Mouse (Mus musculus) c-Kit-positive CD71-negative TER-119-negative erythroid progenitor cells, embryonic 14.5 days (primary cell): ENCODE data around the gene Gm10961.
"Not testable (repeated sequence)": the region's sequence is repeated elsewhere in the genome, so short reads cannot be mapped to it uniquely, and the experiment has no call there.

Experiments used
- DNase-seq: peaks from one replicate; pipeline ENCODE4 v3.0.0-alpha.2; 2013; ENCODE audit warnings: low read depth

Gm10961 gene

GRCm38 (mm10) chr3:107617800-107618199 lies 13.3 kb upstream of the Gm10961 start:
- no peak for DNase-seq

DNA sequence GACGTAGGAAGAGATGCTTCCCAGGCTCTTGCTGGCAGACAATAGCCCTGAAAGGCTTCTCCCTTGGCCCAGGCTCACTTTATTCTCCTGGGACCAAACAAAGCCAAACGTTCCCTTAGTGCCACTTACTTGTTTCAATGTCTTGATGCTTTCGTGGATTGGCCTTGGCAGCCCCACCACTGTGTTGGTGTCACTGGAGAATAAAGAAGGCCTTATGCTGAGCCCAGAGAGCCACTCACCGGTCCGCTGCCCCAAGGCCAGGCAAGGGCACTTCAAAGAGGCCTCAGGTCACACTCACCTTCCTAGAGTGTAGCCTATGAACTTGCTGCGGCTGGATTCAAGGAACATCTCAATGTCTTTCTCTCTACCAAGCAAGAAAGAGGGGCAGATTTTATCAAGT lies 11.2 kb upstream of the Gm10961 start:
- DNase-seq, result no peak

- DNase-seq, result no peak
Observed at GRCm38 (mm10) chr3:107621286-107622075, 9.6 kb upstream of the Gm10961 start.

GRCm38 (mm10) chr3:107622537-107622936 lies 8.6 kb upstream of the Gm10961 start:
- DNase-seq, result no peak

GRCm38 (mm10) chr3:107624424-107624823 lies 6.7 kb upstream of the Gm10961 start:
- DNase-seq, result no peak

- DNase-seq, result no peak
Observed at GRCm38 (mm10) chr3:107625536-107625935, 5.6 kb upstream of the Gm10961 start.

DNA sequence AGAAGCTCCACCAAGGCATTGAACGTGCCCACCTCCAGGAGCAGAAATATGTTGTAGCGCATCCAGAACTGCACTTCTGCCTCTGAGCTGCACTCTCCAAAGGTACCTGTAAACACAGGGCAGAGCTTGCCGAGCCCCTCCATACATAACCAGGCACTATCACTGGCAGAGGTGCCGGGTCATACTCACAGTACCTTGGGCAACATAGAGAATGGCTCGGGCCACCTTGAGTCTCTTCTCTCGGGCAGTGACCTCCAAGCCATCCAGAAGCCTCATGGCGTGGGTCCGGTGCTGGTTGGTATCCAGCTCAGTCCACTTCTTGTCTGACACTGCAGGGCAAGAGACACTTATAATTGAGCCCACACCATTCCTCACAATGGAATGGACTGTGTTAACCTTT lies 4.4 kb upstream of the Gm10961 start:
- DNase-seq, result no peak

- DNase-seq, result no peak
Observed at GRCm38 (mm10) chr3:107627641-107628040, 3.5 kb upstream of the Gm10961 start.

- DNase-seq, result no peak
Observed at GRCm38 (mm10) chr3:107628551-107628950, 2.6 kb upstream of the Gm10961 start.

GRCm38 (mm10) chr3:107629411-107629810 lies 1.7 kb upstream of the Gm10961 start:
- DNase-seq, result no peak

- DNase-seq, result peak; percentile 90
Observed at GRCm38 (mm10) chr3:107631523-107631958, 419 bp downstream of the Gm10961 start, which contains the start of gene Strip1. Strip1 (minus strand) TSS chr3:107631694.

DNA sequence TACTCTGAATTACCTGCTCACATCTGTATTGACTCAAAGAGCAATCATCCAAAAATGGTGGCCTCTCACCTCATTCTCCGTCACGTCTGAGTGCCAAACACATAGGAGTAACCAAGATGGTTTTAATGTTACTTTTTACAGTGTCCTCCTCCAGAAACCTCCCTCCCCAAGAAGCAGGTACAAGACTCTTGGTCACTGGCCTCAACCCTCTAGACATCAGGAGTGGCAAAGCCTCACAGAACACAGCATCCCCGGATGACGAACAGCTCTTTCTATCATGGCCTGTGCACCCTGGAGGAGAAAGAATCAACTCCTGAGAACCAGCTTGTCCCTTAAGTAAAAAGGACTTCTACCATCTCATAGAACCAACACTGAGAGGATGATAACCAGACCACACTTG lies 1.7 kb downstream of the Gm10961 start:
- no peak for DNase-seq

DNA sequence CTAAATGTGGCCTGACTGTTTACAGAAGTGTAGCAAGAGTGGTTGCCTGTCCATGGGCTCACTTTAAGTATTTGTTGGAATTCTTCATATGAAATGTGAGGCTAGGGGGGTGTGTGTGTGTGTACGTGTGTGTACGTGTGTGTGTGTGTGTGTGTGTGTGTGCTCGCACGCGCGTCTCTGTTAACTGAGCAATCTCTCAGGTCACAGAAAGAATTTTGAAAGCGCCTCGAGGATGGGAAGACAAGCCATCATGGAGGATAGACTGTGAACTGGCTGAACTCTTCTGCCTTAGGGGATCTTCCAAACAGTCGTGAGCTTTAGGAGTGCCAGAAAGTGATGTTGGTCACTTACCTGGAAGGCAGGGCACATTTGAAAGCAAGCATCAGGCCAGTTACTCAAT lies 2.8 kb downstream of the Gm10961 start:
- DNase-seq, result no peak

DNA sequence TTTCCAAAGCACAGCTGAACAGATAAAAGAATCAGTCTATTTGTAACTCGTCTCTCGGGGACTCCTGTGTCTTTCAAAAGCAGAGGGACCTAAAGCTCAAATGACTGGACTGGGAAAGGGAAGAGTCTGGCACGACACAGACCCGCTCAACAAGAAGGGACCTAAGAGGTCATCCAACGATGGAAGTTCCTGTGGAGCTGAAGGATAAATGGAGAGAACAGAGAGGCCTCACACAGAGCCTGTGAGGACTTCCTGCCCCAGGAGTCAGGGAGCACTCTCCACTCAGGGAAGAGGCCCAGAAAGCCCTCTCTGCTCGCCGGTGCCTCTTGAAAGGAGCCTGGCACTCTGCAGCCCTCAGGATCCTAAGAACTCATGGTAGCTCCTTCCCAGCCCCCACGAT lies 4.7 kb downstream of the Gm10961 start:
- DNase-seq, result no peak

DNA sequence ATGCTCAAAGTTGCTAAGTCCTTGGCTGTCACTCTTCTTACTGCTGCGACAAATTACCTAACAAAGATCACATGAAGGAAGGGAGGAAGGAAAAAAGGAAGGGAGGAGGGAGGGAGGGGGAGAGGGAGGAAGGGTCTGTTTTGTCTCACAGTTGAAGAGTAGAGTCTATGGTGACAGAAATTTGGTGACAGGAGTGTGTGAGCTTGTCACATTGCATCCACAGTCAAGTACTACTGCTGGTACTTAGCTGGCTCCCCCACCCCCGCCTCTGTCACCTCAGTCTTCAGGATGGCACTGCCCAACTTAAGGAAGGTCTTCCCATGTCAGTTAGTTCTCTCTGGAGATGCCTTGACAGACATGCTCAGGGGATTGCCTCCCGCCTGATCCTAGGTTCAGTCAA lies 5.1 kb downstream of the Gm10961 start:
- no peak for DNase-seq

GRCm38 (mm10) chr3:107637606-107638172 lies 6.6 kb downstream of the Gm10961 start:
- no peak for DNase-seq

DNA sequence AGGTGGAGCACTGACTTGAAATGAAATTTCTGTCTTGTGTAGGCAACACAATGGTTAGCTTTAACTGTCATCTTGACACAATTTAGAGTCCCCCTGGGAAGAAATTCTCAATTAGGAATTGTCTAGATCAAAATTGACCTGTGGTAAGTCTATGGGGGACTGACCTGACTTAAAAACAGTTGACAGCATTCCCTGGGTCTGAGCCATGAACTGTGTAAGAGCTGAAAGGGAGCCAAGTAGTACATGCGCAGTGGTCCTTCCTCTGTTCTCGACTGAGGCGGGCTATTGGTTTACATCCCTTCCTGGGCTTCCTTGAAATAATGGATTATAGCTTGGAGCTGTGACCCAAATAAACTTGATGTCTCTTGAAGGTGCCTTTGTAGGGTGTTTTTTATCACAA lies 15.8 kb downstream of the Gm10961 start:
- no peak for DNase-seq

GRCm38 (mm10) chr3:107650276-107650675 lies 19.2 kb downstream of the Gm10961 start:
- DNase-seq, result not testable (repeated sequence)

GRCm38 (mm10) chr3:107652968-107653367 lies 21.8 kb downstream of the Gm10961 start:
- no peak for DNase-seq

- DNase-seq, result no peak
Observed at GRCm38 (mm10) chr3:107654861-107655260, 23.7 kb downstream of the Gm10961 start.

GRCm38 (mm10) chr3:107655491-107655890 lies 24.4 kb downstream of the Gm10961 start:
- no peak for DNase-seq

GRCm38 (mm10) chr3:107656151-107656550 lies 25.0 kb downstream of the Gm10961 start:
- DNase-seq, result no peak

DNA sequence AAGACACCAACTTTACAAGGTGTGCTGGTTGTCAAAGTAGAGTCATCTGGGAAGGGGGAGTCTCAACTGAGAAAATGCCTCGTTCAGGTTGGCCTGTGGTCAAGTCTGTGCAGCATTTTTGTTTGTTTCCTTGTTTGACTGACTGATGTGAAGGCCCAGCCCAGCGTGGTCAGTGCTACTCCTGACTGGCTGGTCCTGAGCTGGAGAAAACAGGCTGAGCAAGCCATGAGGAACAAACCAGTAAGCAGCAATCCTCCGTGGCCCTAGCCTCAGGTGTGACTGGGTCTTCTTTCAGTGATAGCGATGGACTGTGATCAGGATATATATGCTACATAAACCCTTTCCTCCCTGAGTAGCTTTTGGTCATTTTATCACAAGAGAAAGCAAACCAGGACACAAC lies 25.8 kb downstream of the Gm10961 start:
- no peak for DNase-seq

GRCm38 (mm10) chr3:107659000-107659399 lies 27.9 kb downstream of the Gm10961 start:
- no peak for DNase-seq
